ENCODE assay signal across 24 mouse cellular contexts in genomic region chr10:86796073-86796741, GRCm38 (mm10). TPM values are rescaled to one million over a fixed set of nuclear protein-coding genes. Genes with fewer than 3 reads are reported as not detected.
DNase-seq lines count a peak whose midpoint lies in the region; ATAC-seq lines count a peak whose summit lies in the region.
"Had no signal": no experiment of that assay in that cellular context is flagged by ENCODE, and none has a peak within 500 bp of the region (broad histone marks: within the 10 kb centered on the region; RNA-seq: fewer than 3 reads in every experiment).

No protein-coding gene starts in this region.

- no peaks in the 10 kb centered on the region for H3K9me3 ChIP-seq in heart, embryonic 12.5 days (replicated peaks)
- H3K9me3 ChIP-seq in kidney, embryonic 16.5 days (ENCODE audit: low read length) = no peaks in the 10 kb centered on the region
- H3K9me3 ChIP-seq in neural tube, embryonic 14.5 days (ENCODE audit: control insufficient read depth, low read length) = no peaks in the 10 kb centered on the region
- no peaks in the 10 kb centered on the region for H3K9me3 ChIP-seq in neural tube, embryonic 15.5 days (replicated peaks)
- no peaks in the 10 kb centered on the region for H3K9me3 ChIP-seq in midbrain, embryonic 16.5 days (replicated peaks; ENCODE audit: control insufficient read depth, low read length, poor library complexity, severe bottlenecking)
- H3K9me3 ChIP-seq: forebrain, embryonic 12.5 days had no signal

- intact Hi-C loops in heart, postnatal 25 days (cut with DNase I) = no loop called here

- H3K27me3 ChIP-seq in heart, embryonic 12.5 days (replicated peaks) = no peaks in the 10 kb centered on the region
- H3K27me3 ChIP-seq in kidney, embryonic 16.5 days (ENCODE audit: insufficient read depth, low read length) = no peaks in the 10 kb centered on the region
- H3K27me3 ChIP-seq in neural tube, embryonic 14.5 days (ENCODE audit: control insufficient read depth, insufficient read depth, low read length) = no peaks in the 10 kb centered on the region
- H3K27me3 ChIP-seq in neural tube, embryonic 15.5 days (replicated peaks) = no peaks in the 10 kb centered on the region
- H3K27me3 ChIP-seq in midbrain, embryonic 16.5 days (ENCODE audit: control insufficient read depth, insufficient read depth, low read depth, low read length) = no peaks in the 10 kb centered on the region
- H3K27me3 ChIP-seq: CH12.LX; forebrain, embryonic 12.5 days; megakaryocyte, embryonic 14.5 days had no signal

- no peak overlapping the region for H3K4me2 ChIP-seq in heart, embryonic 12.5 days
- H3K4me2 ChIP-seq in kidney, embryonic 16.5 days (replicated peaks; ENCODE audit: low read depth, low read length) = no peak overlapping the region
- H3K4me2 ChIP-seq in neural tube, embryonic 14.5 days (ENCODE audit: low read depth, low read length) = no peak overlapping the region
- no peak overlapping the region for H3K4me2 ChIP-seq in neural tube, embryonic 15.5 days
- H3K4me2 ChIP-seq in midbrain, embryonic 16.5 days (ENCODE audit: low read length) = no peak overlapping the region
- H3K4me2 ChIP-seq: forebrain, embryonic 12.5 days had no signal

- 85% methylated on average over 5 of the region's 5 CpGs for WGBS in heart, embryonic 12.5 days
- WGBS in kidney, embryonic 16.5 days = 93% methylated on average over 5 of the region's 5 CpGs
- 92% methylated on average over 5 of the region's 5 CpGs for WGBS in neural tube, embryonic 14.5 days
- WGBS in neural tube, embryonic 15.5 days = 94% methylated on average over 5 of the region's 5 CpGs
- 96% methylated on average over 5 of the region's 5 CpGs for WGBS in midbrain, embryonic 16.5 days

- ATAC-seq in heart, embryonic 12.5 days (ENCODE audit: insufficient number of reproducible peaks, low FRiP score) = peak; percentile 36; the same call in 1 of the 2 replicates
- ATAC-seq in kidney, embryonic 16.5 days (ENCODE audit: low FRiP score, low TSS enrichment) = peak; percentile 46; the same call in 1 of the 2 replicates
- ATAC-seq in neural tube, embryonic 14.5 days (ENCODE audit: low read depth) = 0 out of 2 replicates have a peak, but pooled peaks have one; percentile 31
- no peak for ATAC-seq in neural tube, embryonic 15.5 days (ENCODE audit: low FRiP score)
- peak; percentile 68 for ATAC-seq in midbrain, embryonic 16.5 days
- ATAC-seq: intestine, postnatal 0 days had no signal

- no peak for DNase-seq in heart, postnatal 25 days (ENCODE audit: low spot score)
- DNase-seq in kidney, postnatal 14 days = no peak
- no peak for DNase-seq in right cerebral cortex, postnatal 25 days
- DNase-seq: cerebellum, adult 11-12 months; cerebellum, postnatal 14 days; embryo, embryonic 11 days; gastrocnemius, postnatal 10 days; heart, adult 18-20 months; kidney, postnatal 10 days; left cerebral cortex, postnatal 4 days; liver; lung, postnatal 10 days had no signal

- no peak overlapping the region for H3K4me3 ChIP-seq in heart, embryonic 12.5 days
- no peak overlapping the region for H3K4me3 ChIP-seq in kidney, embryonic 16.5 days (ENCODE audit: low read length)
- H3K4me3 ChIP-seq in neural tube, embryonic 14.5 days (ENCODE audit: low read depth, low read length) = no peak overlapping the region
- no peak overlapping the region for H3K4me3 ChIP-seq in neural tube, embryonic 15.5 days (replicated peaks)
- H3K4me3 ChIP-seq in midbrain, embryonic 16.5 days (ENCODE audit: low read depth, low read length) = no peak overlapping the region
- H3K4me3 ChIP-seq: forebrain, embryonic 12.5 days; megakaryocyte, embryonic 14.5 days had no signal

- H3K9ac ChIP-seq in heart, embryonic 12.5 days = no peak overlapping the region
- no peak overlapping the region for H3K9ac ChIP-seq in kidney, embryonic 16.5 days (replicated peaks; ENCODE audit: low read length)
- H3K9ac ChIP-seq in neural tube, embryonic 14.5 days (replicated peaks; ENCODE audit: low read depth, low read length) = no peak overlapping the region
- no peak overlapping the region for H3K9ac ChIP-seq in neural tube, embryonic 15.5 days (replicated peaks)
- no peak overlapping the region for H3K9ac ChIP-seq in midbrain, embryonic 16.5 days (ENCODE audit: low read depth, low read length)
- H3K9ac ChIP-seq: forebrain, embryonic 12.5 days had no signal

- peaks cover 33% of the 10 kb centered on the region for H3K4me1 ChIP-seq in heart, embryonic 12.5 days (replicated peaks)
- H3K4me1 ChIP-seq in kidney, embryonic 16.5 days (ENCODE audit: insufficient read depth, low read length) = peaks cover 6% of the 10 kb centered on the region; the same call in 1 of the 2 replicates
- no peaks in the 10 kb centered on the region for H3K4me1 ChIP-seq in neural tube, embryonic 14.5 days (ENCODE audit: control insufficient read depth, insufficient read depth, low read length)
- no peaks in the 10 kb centered on the region for H3K4me1 ChIP-seq in neural tube, embryonic 15.5 days
- H3K4me1 ChIP-seq in midbrain, embryonic 16.5 days (ENCODE audit: control insufficient read depth, insufficient read depth, low read length) = 0 out of 2 replicates have a peak, but pooled peaks cover 2% of the 10 kb centered on the region
- H3K4me1 ChIP-seq: forebrain, embryonic 12.5 days had no signal

- no peaks in the 10 kb centered on the region for H3K36me3 ChIP-seq in heart, embryonic 12.5 days
- no peaks in the 10 kb centered on the region for H3K36me3 ChIP-seq in kidney, embryonic 16.5 days (ENCODE audit: insufficient read depth, low read length)
- H3K36me3 ChIP-seq in neural tube, embryonic 14.5 days (ENCODE audit: control insufficient read depth, insufficient read depth, low read length) = no peaks in the 10 kb centered on the region
- no peaks in the 10 kb centered on the region for H3K36me3 ChIP-seq in neural tube, embryonic 15.5 days
- no peaks in the 10 kb centered on the region for H3K36me3 ChIP-seq in midbrain, embryonic 16.5 days (ENCODE audit: control insufficient read depth, insufficient read depth, low read length)
- H3K36me3 ChIP-seq: forebrain, embryonic 12.5 days had no signal

- no peak overlapping the region for H3K27ac ChIP-seq in heart, embryonic 12.5 days (ENCODE audit: poor library complexity, severe bottlenecking)
- no peak overlapping the region for H3K27ac ChIP-seq in kidney, embryonic 16.5 days (ENCODE audit: low read length)
- no peak overlapping the region for H3K27ac ChIP-seq in neural tube, embryonic 14.5 days (ENCODE audit: low read depth, low read length)
- no peak overlapping the region for H3K27ac ChIP-seq in neural tube, embryonic 15.5 days (replicated peaks)
- no peak overlapping the region for H3K27ac ChIP-seq in midbrain, embryonic 16.5 days (ENCODE audit: low read length)
- H3K27ac ChIP-seq: forebrain, embryonic 12.5 days had no signal

RNA-seq across cellular contexts. Expression of gene Nt5dc3, which starts 17.4 kb away (rescaled TPM):
- 2.0 and 2.7 TPM in 2 replicates for polyA plus RNA-seq in heart, embryonic 12.5 days (2016; fragmentation: Nextera tagmentation; extraction: Ambion mirVana)
- 10 to 100 TPM; 30.2 to 36.5 TPM for total RNA-seq in heart, postnatal 25 days (2021)
- 1.4 and 1.7 TPM in 2 replicates for polyA plus RNA-seq in kidney, embryonic 16.5 days (2015; fragmentation: Nextera tagmentation; extraction: Ambion mirVana)
- 14.9 and 15.8 TPM in 2 replicates for polyA plus RNA-seq in neural tube, embryonic 14.5 days (2014; fragmentation: Nextera tagmentation; extraction: Ambion mirVana)
- polyA plus RNA-seq in neural tube, embryonic 15.5 days (2015; fragmentation: Nextera tagmentation; extraction: Ambion mirVana) = 8.0 and 9.9 TPM in 2 replicates
- 15.2 and 15.9 TPM in 2 replicates for polyA plus RNA-seq in midbrain, embryonic 16.5 days (2015; fragmentation: Nextera tagmentation; extraction: Ambion mirVana)

RNA-seq across cellular contexts. Expression of gene Gm49358, which starts 32.4 kb away (rescaled TPM):
- polyA plus RNA-seq in heart, embryonic 12.5 days (2016; fragmentation: Nextera tagmentation; extraction: Ambion mirVana) = not detected in 2 replicates
- total RNA-seq in heart, postnatal 25 days (2021) = 10 to 100 TPM; 12.5 to 13.9 TPM
- not detected in 2 replicates for polyA plus RNA-seq in kidney, embryonic 16.5 days (2015; fragmentation: Nextera tagmentation; extraction: Ambion mirVana)
- polyA plus RNA-seq in neural tube, embryonic 14.5 days (2014; fragmentation: Nextera tagmentation; extraction: Ambion mirVana) = 1.9 TPM in 1 of 2 replicates, not detected in the other
- not detected in 2 replicates for polyA plus RNA-seq in neural tube, embryonic 15.5 days (2015; fragmentation: Nextera tagmentation; extraction: Ambion mirVana)
- polyA plus RNA-seq in midbrain, embryonic 16.5 days (2015; fragmentation: Nextera tagmentation; extraction: Ambion mirVana) = not detected in 2 replicates
- total RNA-seq: hematopoietic stem cell, adult 5-6 weeks had no signal
- polyA plus RNA-seq: forebrain, embryonic 12.5 days; intestine, postnatal 0 days; liver, embryonic 16.5 days; stomach, embryonic 16.5 days had no signal
